Mouse (Mus musculus) myocyte (in vitro differentiated cells): Measurements from ENCODE around the gene D130043K22Rik.

Experiments
- CEBPB ChIP-seq: IDR thresholded peaks from 2 replicates; pipeline ENCODE4 v1.6.1; 2011; ENCODE audit warnings: mild to moderate bottlenecking, moderate library complexity; ENCODE audit not compliant: poor library complexity, insufficient read depth, severe bottlenecking
- POLR2A ChIP-seq: IDR thresholded peaks from one replicate; pipeline ENCODE4 v1.6.1; 2011; ENCODE audit warnings: low read depth, mild to moderate bottlenecking, control low read depth, moderate library complexity; ENCODE audit not compliant: insufficient read length

DNA sequence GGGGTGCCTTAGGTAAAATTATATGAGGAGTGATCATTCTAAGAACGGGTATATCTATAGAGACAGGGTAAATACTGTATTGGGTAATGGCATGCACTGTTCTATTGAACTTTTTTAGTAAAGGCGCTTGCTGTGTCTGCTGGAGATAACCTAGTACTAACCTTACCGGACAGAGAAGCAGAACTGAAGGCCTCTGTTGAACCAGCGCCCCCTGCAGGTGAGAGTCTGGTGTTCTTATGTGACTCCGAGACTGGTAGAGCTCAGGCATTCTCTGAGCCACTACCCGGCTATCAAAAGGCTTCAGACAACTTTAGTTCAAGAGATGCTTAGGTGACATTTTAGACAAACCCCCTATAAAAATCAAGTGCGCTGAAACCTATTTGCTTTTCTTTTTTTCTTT, 17.6 kb downstream of the D130043K22Rik start:
- TF ChIP-seq POLR2A (no peak), CEBPB (no peak)
